Comparison of ENCODE assay signal across 8 mouse cellular contexts in the genomic region with DNA sequence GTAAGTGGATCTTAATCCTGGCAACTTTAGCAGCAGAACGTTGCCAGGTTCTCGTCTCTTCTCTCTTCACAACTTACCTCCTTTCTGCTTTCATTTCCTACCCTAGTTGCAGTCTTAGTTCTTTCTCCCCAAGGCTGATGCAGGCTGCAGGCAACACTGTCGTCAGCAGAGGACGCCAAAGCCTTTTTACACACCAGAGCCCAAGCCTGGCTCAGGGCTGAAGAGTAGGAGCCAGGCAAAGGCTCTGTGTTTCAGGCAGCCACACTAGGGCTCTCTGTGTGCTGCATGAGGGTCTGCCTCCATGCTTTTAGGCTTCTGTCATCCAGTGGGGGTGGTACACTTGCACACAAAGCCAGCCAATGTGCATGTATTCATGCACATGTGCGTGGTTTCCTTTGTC. TPM values are rescaled to one million over a fixed set of nuclear protein-coding genes. Genes with fewer than 3 reads are reported as not detected.
DNase-seq lines count a peak whose midpoint lies in the region; ATAC-seq and TF ChIP-seq lines count a peak whose summit lies in the region.
"Had no signal": no experiment of that assay in that cellular context is flagged by ENCODE, and none has a peak within 500 bp of the region (broad histone marks: within the 10 kb centered on the region; RNA-seq: fewer than 3 reads in every experiment).

No protein-coding gene starts in this region.

- 0 out of 2 replicates have a peak, but pooled peaks cover 4% of the 10 kb centered on the region for H3K9me3 ChIP-seq in forebrain, postnatal 0 days (ENCODE audit: low read length)
- no peaks in the 10 kb centered on the region; the same call in 1 of the 2 replicates for H3K9me3 ChIP-seq in neural tube, embryonic 14.5 days (ENCODE audit: control insufficient read depth, low read length)
- H3K9me3 ChIP-seq: lung, embryonic 15.5 days had no signal

- no peak overlapping the region for H3K9ac ChIP-seq in forebrain, postnatal 0 days
- no peak overlapping the region for H3K9ac ChIP-seq in neural tube, embryonic 14.5 days (replicated peaks; ENCODE audit: low read depth, low read length)
- H3K9ac ChIP-seq: lung, embryonic 15.5 days had no signal

- ATAC-seq in forebrain, postnatal 0 days = peak; percentile 97
- peak; percentile 86 for ATAC-seq in neural tube, embryonic 14.5 days (ENCODE audit: low read depth)
- ATAC-seq in erythroblast, adult 5-6 weeks (replicated peaks; ENCODE audit: low FRiP score, poor library complexity, severe bottlenecking) = no peak

- H3K27ac ChIP-seq in spleen, adult 2 months (ENCODE audit: insufficient read depth, low read length) = no peak overlapping the region
- H3K27ac ChIP-seq in forebrain, postnatal 0 days (ENCODE audit: low read depth, low read length) = no peak overlapping the region
- no peak overlapping the region for H3K27ac ChIP-seq in neural tube, embryonic 14.5 days (ENCODE audit: low read depth, low read length)
- H3K27ac ChIP-seq: lung, embryonic 15.5 days had no signal

- no peak for TF ChIP-seq POLR2A in spleen, adult 2 months (IDR thresholded peaks at IDR 0.05; ENCODE audit: low read depth, low read length)
- TF ChIP-seq POLR2A in brain, embryonic 14.5 days (IDR thresholded peaks at IDR 0.05; ENCODE audit: borderline replicate concordance, extremely low read depth, insufficient read depth, insufficient read length, poor library complexity, severe bottlenecking) = no peak

- H3K4me1 ChIP-seq in spleen, adult 2 months (ENCODE audit: control insufficient read depth, insufficient read depth, insufficient read length) = no peaks in the 10 kb centered on the region
- H3K4me1 ChIP-seq in forebrain, postnatal 0 days (ENCODE audit: insufficient read depth) = 0 out of 2 replicates have a peak, but pooled peaks cover 4% of the 10 kb centered on the region
- no peaks in the 10 kb centered on the region for H3K4me1 ChIP-seq in neural tube, embryonic 14.5 days (ENCODE audit: control insufficient read depth, insufficient read depth, low read length)

- no peak for DNase-seq in spleen, adult 2 months (ENCODE audit: low read depth in 1 of 2, low spot score in 2 of 2)
- DNase-seq in spleen, postnatal 4 days (ENCODE audit: low spot score in 2 of 2) = no peak
- DNase-seq in brain, embryonic 14.5 days (ENCODE audit: low read depth) = peak; percentile 89
- peak; percentile 90 for DNase-seq in forebrain, postnatal 0 days
- peak; percentile 80 to 83 for DNase-seq in left cerebral cortex, postnatal 14 days (ENCODE audit: low spot score in 2 of 2)

- no peak overlapping the region for H3K4me3 ChIP-seq in spleen, adult 2 months (ENCODE audit: extremely low read depth, insufficient read depth, insufficient read length)
- H3K4me3 ChIP-seq in forebrain, postnatal 0 days (ENCODE audit: low read depth, low read length) = no peak overlapping the region
- no peak overlapping the region for H3K4me3 ChIP-seq in neural tube, embryonic 14.5 days (ENCODE audit: low read depth, low read length)
- H3K4me3 ChIP-seq: lung, embryonic 15.5 days had no signal

- H3K4me2 ChIP-seq in forebrain, postnatal 0 days (ENCODE audit: low read depth) = no peak overlapping the region
- no peak overlapping the region for H3K4me2 ChIP-seq in neural tube, embryonic 14.5 days (ENCODE audit: low read depth, low read length)
- H3K4me2 ChIP-seq: lung, embryonic 15.5 days had no signal

- peak; percentile 14; the same call in 1 of the 2 replicates for TF ChIP-seq CTCF in spleen, adult 2 months (IDR thresholded peaks at IDR 0.05; ENCODE audit: extremely low read depth, insufficient read depth, insufficient read length, insufficient replicate concordance)
- TF ChIP-seq CTCF in brain, embryonic 14.5 days (IDR thresholded peaks at IDR 0.05; ENCODE audit: borderline replicate concordance, extremely low read depth, insufficient read depth, insufficient read length) = peak; percentile 97
- TF ChIP-seq CTCF in forebrain, postnatal 0 days (IDR thresholded peaks at IDR 0.05; ENCODE audit: low read depth) = peak; percentile 99

- no peaks in the 10 kb centered on the region for H3K27me3 ChIP-seq in spleen, adult 2 months (ENCODE audit: control insufficient read depth, insufficient read depth, low read length)
- no peaks in the 10 kb centered on the region for H3K27me3 ChIP-seq in forebrain, postnatal 0 days (ENCODE audit: insufficient read depth, low read length)
- no peaks in the 10 kb centered on the region for H3K27me3 ChIP-seq in neural tube, embryonic 14.5 days (ENCODE audit: control insufficient read depth, insufficient read depth, low read length)
- H3K27me3 ChIP-seq: lung, embryonic 15.5 days had no signal

- WGBS in spleen, adult 2 months = 23% methylated on average over 5 of the region's 5 CpGs
- 22% methylated on average over 5 of the region's 5 CpGs for WGBS in forebrain, postnatal 0 days
- 28% methylated on average over 5 of the region's 5 CpGs for WGBS in neural tube, embryonic 14.5 days

- H3K36me3 ChIP-seq in spleen, adult 2 months (ENCODE audit: control insufficient read depth, insufficient read depth, low read length) = no peaks in the 10 kb centered on the region
- H3K36me3 ChIP-seq in forebrain, postnatal 0 days (ENCODE audit: insufficient read depth) = no peaks in the 10 kb centered on the region
- no peaks in the 10 kb centered on the region for H3K36me3 ChIP-seq in neural tube, embryonic 14.5 days (ENCODE audit: control insufficient read depth, insufficient read depth, low read length)
- H3K36me3 ChIP-seq: lung, embryonic 15.5 days had no signal

- intact Hi-C loops in left cerebral cortex, postnatal 14 days (cut with DNase I) = loop anchor here (2.0 kb wide), 2 partner anchors 159 to 205 kb away; partner anchors contain the start of gene Insyn1

RNA-seq across cellular contexts. Expression of gene Loxl1, which starts 17.3 kb away (rescaled TPM):
- 26.6 and 29.5 TPM in 2 replicates for polyA plus RNA-seq in spleen, adult 2 months (2012; rRNA removed)
- polyA plus RNA-seq in brain, embryonic 14.5 days (2012; rRNA removed) = 11.8 and 14.4 TPM in 2 replicates
- total RNA-seq in forebrain, postnatal 0 days (2014; rRNA removed) = 6.0 and 9.4 TPM in 2 replicates
- polyA plus RNA-seq in forebrain, postnatal 0 days (2015; fragmentation: Nextera tagmentation; extraction: Ambion mirVana) = 8.0 and 9.6 TPM in 2 replicates
- total RNA-seq in left cerebral cortex, postnatal 14 days (2021) = 1 to 10 TPM; 3.4 to 3.8 TPM
- polyA plus RNA-seq in neural tube, embryonic 14.5 days (2014; fragmentation: Nextera tagmentation; extraction: Ambion mirVana) = 1.2 and 8.6 TPM in 2 replicates
- total RNA-seq in erythroblast, adult 5-6 weeks (2015; ENCODE audit: low replicate concordance) = not detected in 2 replicates
- 0.17 TPM in 1 of 2 replicates, not detected in the other for total RNA-seq in erythroblast, adult 5-6 weeks (2017; ENCODE audit: low replicate concordance)

RNA-seq across cellular contexts. Expression of gene Tbc1d21, which starts 40.0 kb away (rescaled TPM):
- polyA plus RNA-seq in spleen, adult 2 months (2012; rRNA removed) = not detected in 2 replicates
- polyA plus RNA-seq in brain, embryonic 14.5 days (2012; rRNA removed) = not detected in 2 replicates
- total RNA-seq in forebrain, postnatal 0 days (2014; rRNA removed) = not detected in 2 replicates
- polyA plus RNA-seq in forebrain, postnatal 0 days (2015; fragmentation: Nextera tagmentation; extraction: Ambion mirVana) = not detected in 2 replicates
- total RNA-seq in left cerebral cortex, postnatal 14 days (2021) = not detected
- not detected in 2 replicates for polyA plus RNA-seq in neural tube, embryonic 14.5 days (2014; fragmentation: Nextera tagmentation; extraction: Ambion mirVana)
- total RNA-seq in erythroblast, adult 5-6 weeks (2015; ENCODE audit: low replicate concordance) = not detected in 2 replicates
- not detected in 2 replicates for total RNA-seq in erythroblast, adult 5-6 weeks (2017; ENCODE audit: low replicate concordance)
- polyA plus RNA-seq: lung, embryonic 15.5 days had no signal

Comparison
In these comparisons a context has a peak if more than half of its experiments do, and no peak if none do; other contexts are left out.
1. DNase-seq: peak in brain, embryonic 14.5 days (single experiment), forebrain, postnatal 0 days (single experiment) and left cerebral cortex, postnatal 14 days (2 of 2); none in spleen, adult 2 months (0 of 2) and spleen, postnatal 4 days (0 of 2).
2. CTCF ChIP-seq: peak in every context shown above with its lines; median percentile 99 in forebrain, postnatal 0 days; 97 in brain, embryonic 14.5 days; 14 in spleen, adult 2 months.